Mouse (Mus musculus) R1 (cell line): ENCODE results near the gene Mup22.
"Not testable (repeated sequence)": the region's sequence is repeated elsewhere in the genome, so short reads cannot be mapped to it uniquely, and the experiment has no call there.

Experiments used
- DNase-seq: peaks from one replicate; pipeline ENCODE4 v3.0.0-alpha.2; 2018; ENCODE audit warnings: low read depth, low spot score

Mup22 gene

DNA sequence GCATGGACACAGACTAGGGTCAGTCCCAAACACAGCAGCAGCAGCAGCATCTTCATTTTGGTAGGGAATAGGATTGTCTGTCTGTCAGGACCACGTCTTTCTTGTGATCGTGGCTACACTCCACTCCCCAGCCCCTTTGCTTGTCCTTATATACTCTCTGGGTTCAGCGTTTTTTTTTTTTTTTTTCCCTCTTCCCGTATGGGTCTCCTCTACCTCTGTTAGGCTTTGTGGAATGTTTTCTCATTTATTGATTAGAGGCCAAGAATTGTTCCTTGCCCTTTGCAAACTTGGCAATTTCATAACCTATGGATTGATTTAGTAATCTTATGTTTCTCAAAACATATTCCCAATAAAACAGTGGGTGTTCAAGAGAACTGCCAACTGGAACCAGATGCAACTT lies at the start of gene Mup22:
Gene Mup22 (minus strand): TSS at position 101 of the 400 bp plus-strand sequence.
- DNase-seq: not testable (repeated sequence)

DNA sequence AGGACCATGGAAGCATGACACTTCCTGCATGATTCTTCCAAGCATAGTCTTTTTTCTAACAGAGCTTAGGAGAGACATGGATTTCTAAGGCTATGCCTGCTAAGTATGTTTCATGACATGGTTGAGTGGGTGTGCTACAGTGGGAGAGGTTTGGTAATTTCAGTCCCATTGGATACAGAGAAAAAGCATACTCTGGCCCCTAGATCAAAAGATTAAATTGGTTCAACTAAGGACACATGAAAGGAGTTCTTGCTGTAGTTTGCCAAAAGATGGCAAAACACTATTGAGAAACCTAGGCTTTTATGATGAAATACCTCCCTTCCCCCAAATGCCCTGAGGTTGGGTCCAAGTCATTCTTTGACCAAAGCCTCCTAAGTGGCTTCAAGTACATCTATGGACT lies 19.6 kb upstream of the Mup22 start:
- not testable (repeated sequence) for DNase-seq
